Mouse (Mus musculus) liver, embryonic 14.5 days (tissue): ENCODE measurements at regions not wholly inside any gene's neighbourhood (a gene's known extent, or its start where the extent isn't known, plus 50 kb on each side); places are given as distances from the start of the nearest gene placed in this dataset.
A peak's percentile ranks its signal among the peaks of the same experiment; 100 is the strongest.

Source experiments
- ATAC-seq: fragments of 200-750 bp; cut with Nextera tagmentation; 2 replicates; pipeline ENCODE4 v1.8.0; 2017; ENCODE audit warnings: moderate number of reproducible peaks, mild to moderate bottlenecking, moderate library complexity; ENCODE audit not compliant: insufficient read depth
- DNase-seq, 3 experiments: peaks; one replicate each; pipeline ENCODE4 v3.0.0-alpha.2; 2012 to 2013; ENCODE audit warnings: low read depth in 3 of 3, low spot score in 3 of 3
- H3K27ac ChIP-seq: fragments of 300-500 bp; sonication (generic); 2 replicates; pipeline ENCODE4 v1.5.1; 2014; ENCODE audit warnings: moderate library complexity, mild to moderate bottlenecking, control low read depth, inconsistent platforms
- H3K27me3 ChIP-seq: fragments of 300-500 bp; sonication (generic); 2 replicates; pipeline ENCODE4 v1.6.1; 2014; ENCODE audit warnings: mild to moderate bottlenecking, low read length, moderate library complexity; ENCODE audit not compliant: control insufficient read depth, insufficient read depth
- H3K36me3 ChIP-seq: fragments of 300-500 bp; sonication (generic); replicated peaks from 2 replicates; pipeline ENCODE4 v1.6.1; 2014; ENCODE audit warnings: low read depth; ENCODE audit not compliant: control insufficient read depth, insufficient read depth
- H3K4me1 ChIP-seq, 2 experiments: fragments of 200-500 bp in 1 of 2; fragments of 300-500 bp in 1 of 2; sonication (generic) in 1 of 2; replicated peaks; 2 replicates each; pipeline ENCODE4 v1.6.1; 2012 to 2014; ENCODE audit warnings: antibody characterized with exemption in 1 of 2, inconsistent platforms in 1 of 2, low read length in 1 of 2; ENCODE audit not compliant: control insufficient read depth in 2 of 2, insufficient read depth in 2 of 2
- H3K4me2 ChIP-seq: fragments of 300-500 bp; sonication (generic); 2 replicates; pipeline ENCODE4 v1.6.1; 2014; ENCODE audit warnings: low read depth, mild to moderate bottlenecking, control low read depth, moderate library complexity
- H3K4me3 ChIP-seq, 2 experiments: fragments of 200-500 bp in 1 of 2; fragments of 300-500 bp in 1 of 2; sonication (generic) in 1 of 2; 2 replicates each; pipeline ENCODE4 v1.5.1; 2012 to 2014; ENCODE audit warnings: low read depth in 2 of 2, low read length in 2 of 2, mild to moderate bottlenecking in 2 of 2, control low read depth in 1 of 2, inconsistent platforms in 1 of 2, moderate library complexity in 1 of 2; ENCODE audit not compliant: insufficient read depth in 1 of 2
- H3K9ac ChIP-seq: fragments of 300-500 bp; sonication (generic); replicated peaks from 2 replicates; pipeline ENCODE4 v1.6.1; 2014; ENCODE audit warnings: mild to moderate bottlenecking, control low read depth, moderate library complexity
- H3K9me3 ChIP-seq: fragments of 300-500 bp; sonication (generic); 2 replicates; pipeline ENCODE4 v1.6.1; 2016; ENCODE audit warnings: low read length, mixed read lengths; ENCODE audit not compliant: control insufficient read depth
- CTCF ChIP-seq: IDR thresholded peaks from 2 replicates; pipeline ENCODE4 v1.5.1; 2016; ENCODE audit warnings: antibody characterized with exemption, low read depth, control low read depth
- EP300 ChIP-seq: IDR thresholded peaks from 2 replicates; pipeline ENCODE4 v1.6.1; 2016; ENCODE audit warnings: antibody characterized with exemption, low read depth
- WGBS: fragments of 180-500 bp; shearing (Covaris S2); extraction: QIAGEN DNeasy Blood & Tissue Kit; methylation state at CpG from one replicate; pipeline ENCODE4 v1.1.7; 2014; ENCODE audit not compliant: insufficient replicate concordance; 5-methylcytosine and 5-hydroxymethylcytosine counted together

DNA sequence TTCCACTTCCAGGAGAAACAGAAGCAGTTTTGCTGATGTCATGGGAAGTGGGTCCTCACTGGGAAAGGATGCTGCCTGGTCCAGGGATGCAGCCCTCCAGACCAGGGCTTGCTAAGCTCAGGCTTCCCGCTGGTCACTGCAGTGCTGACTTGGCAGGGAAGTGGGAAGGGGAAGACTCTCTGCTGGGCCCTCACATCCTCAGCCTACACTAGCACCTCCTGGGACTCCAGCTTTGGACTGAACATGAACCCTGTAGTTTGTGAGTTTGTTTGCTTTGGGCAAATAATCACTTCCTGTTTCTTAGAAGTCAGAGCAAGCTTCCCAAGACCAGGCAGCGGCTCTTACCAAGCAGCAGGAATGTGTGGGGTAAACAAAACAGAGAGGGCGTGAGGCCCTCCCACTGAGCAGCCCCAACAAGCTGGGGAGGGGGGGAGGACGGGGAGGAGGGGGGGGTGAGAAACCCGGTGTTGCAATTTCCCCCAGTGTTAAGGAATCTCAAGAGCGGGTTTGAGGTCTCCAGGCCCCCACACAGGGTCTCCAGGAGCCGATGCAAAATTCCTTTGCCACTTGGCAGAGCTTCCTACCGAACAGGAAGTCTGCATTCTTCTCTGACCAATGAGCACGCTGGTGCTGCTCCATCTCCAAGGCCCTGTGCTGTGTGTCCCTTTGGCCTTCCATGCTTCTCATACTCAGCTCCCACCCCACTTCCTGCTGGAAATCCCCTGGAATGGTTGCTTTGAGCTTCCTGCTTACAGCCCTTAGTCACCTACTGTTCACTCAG is 367.7 kb upstream of the Smim15 start:
- 29% methylated on average over 8 of the region's 9 CpGs for WGBS
- TF ChIP-seq CTCF (no peak), EP300 (no peak)
- H3K9ac ChIP-seq = no peak overlapping the region
- H3K4me3 ChIP-seq = no peak overlapping the region
- H3K27ac ChIP-seq = no peak overlapping the region
- H3K4me1 ChIP-seq = peaks cover 0 to 7% of the 10 kb centered on the region in 2 experiments; a peak in 2 of 4 replicates
- no peaks in the 10 kb centered on the region for H3K9me3 ChIP-seq
- DNase-seq (peak in 1 of 3 experiments; percentile 9), ATAC-seq (peak; percentile 63; the same call in 1 of the 2 replicates)
- no peaks in the 10 kb centered on the region for H3K36me3 ChIP-seq
- H3K27me3 ChIP-seq = no peaks in the 10 kb centered on the region
- H3K4me2 ChIP-seq = no peak overlapping the region

DNA sequence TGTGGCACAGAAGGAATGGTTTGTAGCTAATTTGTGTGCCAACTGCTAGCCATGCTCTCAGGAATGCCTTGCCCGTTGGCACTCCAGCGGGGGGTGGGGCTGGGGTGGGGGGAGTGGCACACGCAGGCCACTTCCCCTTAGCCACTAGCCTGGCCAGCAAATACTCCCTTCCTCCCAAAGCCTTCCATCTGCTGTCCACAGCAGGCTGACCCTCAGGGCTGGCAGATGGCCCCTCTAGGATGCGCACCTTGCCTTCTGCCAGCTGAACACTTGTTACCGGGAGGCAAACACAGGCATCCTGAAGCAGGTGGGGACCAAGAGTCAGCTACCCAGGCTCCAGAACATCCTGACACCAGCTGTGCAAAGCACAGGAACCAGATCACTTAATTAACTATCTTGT is 372.1 kb upstream of the Smim15 start:
- Histone ChIP-seq H3K9me3 (no peaks in the 10 kb centered on the region), H3K27me3 (no peaks in the 10 kb centered on the region)

DNA sequence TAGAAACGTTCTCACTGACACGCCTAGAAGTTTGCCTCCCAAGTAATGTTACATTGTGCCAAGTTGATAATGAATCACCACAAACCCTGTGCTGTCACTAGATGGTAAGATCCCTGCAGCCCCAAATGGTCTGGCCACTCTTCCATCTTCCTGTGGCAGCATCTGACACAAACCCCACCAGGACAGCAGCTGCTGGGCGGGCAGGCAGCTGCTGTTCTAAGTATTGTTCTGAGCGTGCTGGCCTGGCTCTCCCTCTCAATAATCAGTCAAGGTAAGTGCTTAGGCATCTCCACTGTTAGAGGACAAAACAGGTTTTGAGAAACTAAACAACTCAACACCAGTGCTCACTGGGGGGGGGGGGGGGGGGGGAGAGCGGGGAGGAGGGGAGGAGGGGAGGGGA is 375.7 kb upstream of the Smim15 start:
- no peak for TF ChIP-seq CTCF
- no peak for TF ChIP-seq EP300
- ATAC-seq = no peak
- H3K9me3 ChIP-seq = no peaks in the 10 kb centered on the region
- H3K36me3 ChIP-seq = no peaks in the 10 kb centered on the region
- no peak overlapping the region for H3K4me3 ChIP-seq
- DNase-seq = no peak
- no peaks in the 10 kb centered on the region for H3K4me1 ChIP-seq
- no peak overlapping the region for H3K27ac ChIP-seq
- no peak overlapping the region for H3K9ac ChIP-seq
- WGBS = 44% methylated on average over 4 of the region's 5 CpGs
- H3K4me2 ChIP-seq = no peak overlapping the region
- no peaks in the 10 kb centered on the region for H3K27me3 ChIP-seq

More for the DNA sequence above, 372.1 kb upstream of the Smim15 start:
- no peaks in the 10 kb centered on the region for H3K36me3 ChIP-seq
- H3K4me2 ChIP-seq = no peak overlapping the region
- ATAC-seq = no peak
- WGBS = 73% methylated on average over 5 of the region's 5 CpGs
- no peak for TF ChIP-seq CTCF
- no peak for TF ChIP-seq EP300
- no peak overlapping the region for H3K27ac ChIP-seq
- no peak overlapping the region for H3K9ac ChIP-seq
- H3K4me1 ChIP-seq = peaks cover 0 to 7% of the 10 kb centered on the region in 2 experiments; a peak in 2 of 4 replicates
- H3K4me3 ChIP-seq = no peak overlapping the region
- DNase-seq = no peak

DNA sequence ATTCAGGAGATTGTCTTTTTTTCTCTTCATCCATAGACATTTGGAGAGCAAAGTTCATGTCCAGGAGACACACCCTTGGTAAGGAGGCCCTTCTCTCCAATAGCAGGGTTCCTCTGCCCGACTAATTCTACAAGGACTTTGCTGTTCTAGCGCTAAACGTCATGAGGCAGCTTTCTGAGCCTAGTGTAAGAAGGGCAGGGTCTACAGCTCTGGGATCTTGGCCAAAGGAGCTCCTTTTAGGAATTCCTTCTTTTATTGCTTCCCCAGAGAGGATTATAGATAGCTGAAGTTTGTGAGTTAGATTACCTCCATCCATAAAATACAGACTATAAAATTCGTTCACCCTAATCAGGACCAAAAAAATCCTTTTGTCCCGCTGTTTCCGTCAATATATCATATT is 378.5 kb upstream of the Smim15 start:
- ATAC-seq (no peak), DNase-seq (no peak)
- no peaks in the 10 kb centered on the region for H3K36me3 ChIP-seq
- H3K27me3 ChIP-seq = no peaks in the 10 kb centered on the region
- no peak overlapping the region for H3K27ac ChIP-seq
- H3K9ac ChIP-seq = no peak overlapping the region
- H3K9me3 ChIP-seq = no peaks in the 10 kb centered on the region
- H3K4me1 ChIP-seq = no peaks in the 10 kb centered on the region
- TF ChIP-seq EP300 (no peak), CTCF (no peak)
- H3K4me3 ChIP-seq = no peak overlapping the region
- no peak overlapping the region for H3K4me2 ChIP-seq
- 71% methylated on average over 6 of the region's 6 CpGs for WGBS

DNA sequence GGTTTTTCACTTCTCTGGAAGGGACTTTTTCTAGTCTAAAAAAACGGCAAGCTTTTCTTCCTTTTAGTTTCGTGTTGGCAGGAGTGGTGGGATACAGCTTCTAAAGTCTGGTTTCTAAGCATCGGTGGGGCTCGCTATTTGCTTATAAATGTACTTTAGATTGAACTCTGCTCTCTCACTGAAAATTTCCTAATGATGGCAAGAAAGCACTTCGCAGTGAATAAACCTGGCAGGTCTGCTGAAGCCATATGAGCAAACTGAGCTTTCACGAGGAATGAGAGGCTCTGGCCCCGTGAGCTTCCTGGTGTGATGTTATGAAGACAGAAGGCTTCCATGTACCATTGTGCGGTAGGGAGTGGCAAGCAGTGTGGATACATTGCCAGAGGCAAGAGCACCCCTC is 380.0 kb upstream of the Smim15 start:
- TF ChIP-seq EP300 (no peak), CTCF (no peak)
- no peak overlapping the region for H3K4me2 ChIP-seq
- H3K36me3 ChIP-seq = no peaks in the 10 kb centered on the region
- H3K4me1 ChIP-seq = no peaks in the 10 kb centered on the region
- no peaks in the 10 kb centered on the region for H3K9me3 ChIP-seq
- no peak overlapping the region for H3K9ac ChIP-seq
- DNase-seq (no peak), ATAC-seq (no peak)
- H3K4me3 ChIP-seq = no peak overlapping the region
- no peaks in the 10 kb centered on the region for H3K27me3 ChIP-seq
- H3K27ac ChIP-seq = no peak overlapping the region
- WGBS = 55% methylated on average over 8 of the region's 8 CpGs
